In genomic region chr2:77098769-77099168, GRCm38 (mm10) we compare ENCODE assay signal across 28 mouse cellular contexts.
"Had no signal": no experiment of that assay in that cellular context is flagged by ENCODE, and none has a peak within 500 bp of the region (broad histone marks: within the 10 kb centered on the region; RNA-seq: fewer than 3 reads in every experiment).

No protein-coding gene starts in this region.

- H3K9ac ChIP-seq: embryonic facial prominence, embryonic 12.5 days; embryonic facial prominence, embryonic 13.5 days; embryonic facial prominence, embryonic 15.5 days; forebrain, embryonic 12.5 days; forebrain, embryonic 13.5 days; forebrain, embryonic 15.5 days; forebrain, postnatal 0 days had no signal

- H3K4me3 ChIP-seq: embryonic facial prominence, embryonic 10.5 days; embryonic facial prominence, embryonic 12.5 days; embryonic facial prominence, embryonic 13.5 days; embryonic facial prominence, embryonic 15.5 days; erythroblast, embryonic 14.5 days; forebrain, embryonic 10.5 days; forebrain, embryonic 12.5 days; forebrain, embryonic 13.5 days; forebrain, embryonic 15.5 days; gastrocnemius, adult 2 months had no signal

- H3K4me2 ChIP-seq: embryonic facial prominence, embryonic 12.5 days; embryonic facial prominence, embryonic 13.5 days; embryonic facial prominence, embryonic 15.5 days; forebrain, embryonic 12.5 days; forebrain, embryonic 13.5 days; forebrain, embryonic 15.5 days had no signal

- ATAC-seq: forebrain, embryonic 13.5 days; forebrain, embryonic 14.5 days; forebrain, embryonic 15.5 days; forebrain, embryonic 16.5 days; forebrain, postnatal 0 days had no signal

- H3K36me3 ChIP-seq: embryonic facial prominence, embryonic 10.5 days; embryonic facial prominence, embryonic 12.5 days; embryonic facial prominence, embryonic 13.5 days; embryonic facial prominence, embryonic 15.5 days; forebrain, embryonic 10.5 days; forebrain, embryonic 12.5 days; forebrain, embryonic 15.5 days had no signal

- DNase-seq: cerebellum, adult 18-20 months; cerebellum, adult 2 months; cerebellum, adult 8-10 months; cerebellum, adult 9-10 months; cerebellum, adult 9-11 months; cerebellum, postnatal 10 days; cerebellum, postnatal 14 days; cerebellum, postnatal 25 days; cerebellum, postnatal 36 days; embryo, embryonic 11 days; forebrain, postnatal 0 days; gastrocnemius, adult 2 months; gastrocnemius, postnatal 10 days; gastrocnemius, postnatal 14 days; gastrocnemius, postnatal 25 days; gastrocnemius, postnatal 36 days; heart, adult 18-20 months had no signal

- H3K4me1 ChIP-seq: embryonic facial prominence, embryonic 10.5 days; embryonic facial prominence, embryonic 12.5 days; embryonic facial prominence, embryonic 13.5 days; embryonic facial prominence, embryonic 15.5 days; forebrain, embryonic 12.5 days; forebrain, embryonic 13.5 days; forebrain, embryonic 15.5 days had no signal

- H3K27ac ChIP-seq: embryonic facial prominence, embryonic 10.5 days; embryonic facial prominence, embryonic 12.5 days; embryonic facial prominence, embryonic 13.5 days; embryonic facial prominence, embryonic 15.5 days; forebrain, embryonic 10.5 days; forebrain, embryonic 12.5 days; forebrain, embryonic 13.5 days; forebrain, embryonic 15.5 days; gastrocnemius, adult 2 months had no signal

- H3K9me3 ChIP-seq: embryonic facial prominence, embryonic 10.5 days; embryonic facial prominence, embryonic 12.5 days; embryonic facial prominence, embryonic 13.5 days; embryonic facial prominence, embryonic 15.5 days; forebrain, embryonic 10.5 days; forebrain, embryonic 12.5 days; forebrain, embryonic 13.5 days; forebrain, embryonic 15.5 days had no signal

- H3K27me3 ChIP-seq: embryonic facial prominence, embryonic 12.5 days; embryonic facial prominence, embryonic 13.5 days; embryonic facial prominence, embryonic 15.5 days; forebrain, embryonic 12.5 days; forebrain, embryonic 13.5 days; forebrain, embryonic 15.5 days had no signal
